Mouse (Mus musculus): Measurements from ENCODE around the gene Cyp27b1.
"Not testable (repeated sequence)": the region's sequence is repeated elsewhere in the genome, so short reads cannot be mapped to it uniquely, and the experiment has no call there.

The Cyp27b1 gene

DNA sequence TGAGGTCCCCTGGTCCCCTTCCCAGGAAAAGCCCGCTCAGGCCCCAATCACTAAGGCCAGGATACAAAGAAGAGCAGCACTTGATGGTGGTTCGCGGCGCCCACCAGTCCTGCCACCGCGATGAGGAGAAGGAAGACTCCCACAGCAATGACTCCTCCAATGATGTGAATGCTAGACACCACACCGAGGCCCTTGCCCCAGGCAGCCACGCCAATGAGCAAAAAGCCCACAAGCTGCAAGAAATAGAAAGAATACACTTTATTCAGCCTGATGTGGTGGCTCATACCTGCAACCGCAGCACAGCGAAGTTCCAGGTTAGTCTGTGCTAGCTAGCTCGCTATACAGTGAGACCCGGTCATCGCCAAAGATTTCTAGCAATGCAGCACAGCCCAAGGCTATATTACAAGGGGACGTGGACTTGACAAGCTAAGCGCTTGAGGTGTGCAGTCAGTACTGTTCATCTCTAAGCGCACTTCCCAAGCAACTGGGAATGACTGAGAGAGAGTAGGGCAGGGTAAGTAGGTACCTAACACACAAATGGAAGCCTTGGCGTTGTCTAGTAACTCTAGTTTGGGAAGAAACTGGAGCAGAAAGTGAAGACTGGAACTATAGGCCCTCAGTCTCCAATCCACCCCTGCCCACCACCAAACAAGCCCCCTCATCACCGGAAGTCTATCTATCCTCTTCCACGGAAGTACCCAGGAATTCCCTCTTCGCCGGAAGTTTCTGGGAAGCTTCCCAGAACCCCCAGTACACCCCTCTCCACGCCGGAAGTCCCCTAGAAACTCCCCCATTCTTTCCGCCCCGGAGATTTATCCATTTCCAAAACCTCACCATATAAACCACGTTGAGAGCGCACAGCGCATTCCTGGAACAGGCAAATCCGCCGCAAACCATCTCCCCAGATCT is 21.5 kb downstream of the Cyp27b1 start:
- DNase-seq (ENCODE audit: low read depth, low spot score): no peak

DNA sequence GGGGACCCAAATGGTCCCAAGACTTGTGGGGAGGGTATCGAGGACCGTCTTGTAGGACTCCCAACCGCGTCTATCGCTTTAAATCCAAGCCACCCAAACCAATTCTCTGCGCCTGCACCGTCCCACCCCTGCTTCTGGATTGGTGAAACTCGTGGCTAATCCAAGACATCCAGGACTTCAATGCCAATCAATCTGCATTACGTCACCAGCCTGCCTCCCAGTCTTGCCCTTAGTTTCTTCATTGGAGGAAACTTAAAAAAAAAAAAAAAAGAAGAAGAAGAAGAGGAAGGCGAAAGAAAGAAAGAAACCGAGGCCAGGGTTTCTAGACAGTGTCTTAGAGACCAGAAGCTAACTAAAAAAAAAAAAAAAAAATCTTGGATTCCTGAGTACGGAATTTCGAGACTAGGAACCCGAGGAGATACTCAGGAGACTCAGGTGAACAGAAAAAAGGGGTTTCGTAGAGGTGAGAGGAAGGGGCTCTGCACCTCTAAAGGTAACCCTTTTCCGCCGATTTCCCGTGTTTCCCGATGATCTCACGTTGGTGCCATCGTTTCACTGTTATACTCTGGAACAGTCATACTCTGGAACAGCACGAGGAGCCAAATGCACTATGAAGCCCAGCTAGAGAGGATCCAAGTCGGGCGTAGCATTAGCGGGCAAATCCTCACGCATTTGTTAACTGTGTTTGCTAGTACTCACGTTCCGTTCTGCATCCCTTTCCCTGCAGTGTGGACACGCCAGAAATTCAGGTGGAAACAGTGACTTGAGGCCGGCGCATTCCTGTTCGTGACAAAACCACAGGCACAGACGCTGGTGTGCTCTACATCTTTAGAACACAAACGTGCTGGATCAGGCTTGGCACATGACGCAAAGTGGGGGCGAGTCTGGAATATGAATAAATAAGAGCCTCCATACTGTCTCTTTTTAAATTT is 22.4 kb downstream of the Cyp27b1 start, which contains the start of gene Tspan31:
TSS of gene Tspan31 (minus strand) at position 75 of the 932 bp plus-strand sequence.
- DNase-seq (ENCODE audit: low read depth, low spot score): peak; percentile 100

DNA sequence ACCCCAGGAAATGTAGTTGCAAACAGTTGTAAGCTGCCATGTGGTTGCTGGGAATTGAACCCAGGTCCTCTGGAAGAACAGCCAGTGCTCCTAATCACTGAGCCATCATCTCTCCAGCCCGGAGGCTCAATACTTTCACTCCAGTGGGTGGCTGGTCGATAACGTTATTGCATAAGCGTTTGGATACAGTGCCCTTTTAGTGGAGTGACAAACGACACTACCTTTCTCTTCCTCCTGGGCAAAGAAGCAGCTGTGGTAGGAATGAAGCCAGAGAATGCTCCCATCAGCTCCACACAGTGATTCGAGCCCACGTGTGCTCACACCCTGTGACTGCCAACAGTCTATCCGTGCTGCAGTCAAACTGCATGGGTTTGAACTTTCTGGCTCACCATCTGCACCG is 23.2 kb downstream of the Cyp27b1 start:
- DNase-seq (ENCODE audit: low read depth, low spot score): no peak

DNA sequence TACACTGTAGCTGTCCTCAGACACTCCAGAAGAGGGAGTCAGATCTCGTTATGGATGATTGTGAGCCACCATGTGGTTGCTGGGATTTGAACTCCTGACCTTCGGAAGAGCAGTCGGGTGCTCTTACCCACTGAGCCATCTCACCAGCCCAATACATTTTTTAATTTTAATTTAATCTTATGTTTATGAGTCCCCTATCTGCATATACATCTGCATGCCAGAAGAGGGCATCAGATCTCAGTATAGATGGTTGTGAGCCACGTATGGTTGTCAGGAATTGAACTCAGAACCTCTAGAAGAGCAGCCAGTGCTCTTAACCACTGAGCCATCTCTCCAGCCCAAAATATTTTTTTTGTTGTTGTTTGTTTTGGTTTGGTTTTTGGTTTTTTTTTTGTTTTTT is 24.2 kb downstream of the Cyp27b1 start:
- DNase-seq (ENCODE audit: low read depth, low spot score): not testable (repeated sequence)

DNA sequence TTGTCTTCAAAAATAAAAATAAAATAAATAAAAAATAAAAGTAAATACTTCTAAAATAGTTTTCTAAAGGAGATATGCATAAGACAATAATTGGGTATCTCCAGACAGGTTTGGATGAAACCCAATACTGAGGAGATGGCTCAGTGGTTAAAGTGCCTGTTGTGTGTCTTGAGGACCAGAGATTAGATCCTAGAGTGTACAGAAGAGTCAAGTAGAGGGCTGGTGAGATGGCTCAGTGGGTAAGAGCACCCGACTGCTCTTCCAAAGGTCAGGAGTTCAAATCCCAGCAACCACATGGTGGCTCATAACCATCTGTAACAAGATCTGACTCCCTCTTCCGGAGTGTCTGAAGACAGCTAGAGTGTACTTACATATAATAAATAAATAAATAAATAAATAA is 24.9 kb downstream of the Cyp27b1 start:
- DNase-seq (ENCODE audit: low read depth, low spot score): not testable (repeated sequence)

- DNase-seq (ENCODE audit: low read depth, low spot score): no peak
These were observed 25.9 kb downstream of the Cyp27b1 start for GRCm38 (mm10) chr10:127073981-127074380.

DNA sequence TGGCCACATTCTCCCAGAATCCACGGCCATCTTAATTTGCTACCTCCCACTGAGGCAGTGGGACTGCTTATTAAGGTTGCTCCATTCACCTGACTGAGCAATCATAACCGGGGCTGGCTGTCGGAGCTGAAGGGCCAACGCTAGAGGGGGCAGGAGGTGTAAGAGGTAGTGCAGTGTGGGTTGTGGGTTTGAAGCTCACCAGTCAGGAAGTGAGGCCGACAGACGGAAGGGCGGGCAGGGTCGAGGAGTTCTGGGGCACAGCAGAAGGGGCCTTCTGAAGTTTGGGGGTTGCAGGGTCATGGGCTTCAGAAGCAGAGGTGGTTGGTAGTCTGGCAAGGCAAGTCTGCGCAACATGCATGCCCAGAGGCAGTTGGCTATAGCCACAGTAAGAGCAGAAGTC is 27.0 kb downstream of the Cyp27b1 start, which contains the start of gene Agap2:
TSS of gene Agap2 (plus strand) at position 205 of the 400 bp plus-strand sequence.
- no peak for DNase-seq (ENCODE audit: low read depth, low spot score)

DNA sequence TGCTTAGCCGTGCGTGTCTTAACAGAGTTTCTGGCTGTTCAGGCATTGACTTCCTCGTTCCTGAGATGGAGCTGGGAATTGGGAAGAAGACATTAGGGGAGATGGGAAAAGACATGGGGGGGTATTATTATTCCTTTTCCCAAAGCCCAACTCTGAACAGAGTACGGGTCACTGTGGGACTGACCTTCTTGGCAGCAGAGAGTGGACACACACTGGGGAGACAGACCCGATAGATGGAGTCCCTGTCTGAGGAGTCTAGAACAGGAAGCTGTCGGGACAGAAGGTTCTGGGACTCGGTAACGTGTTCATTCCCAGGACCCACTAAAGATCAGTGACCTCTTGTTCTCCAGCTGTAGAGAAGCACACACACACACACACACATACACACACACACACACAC is 27.6 kb downstream of the Cyp27b1 start:
- no peak for DNase-seq (ENCODE audit: low read depth, low spot score)

DNA sequence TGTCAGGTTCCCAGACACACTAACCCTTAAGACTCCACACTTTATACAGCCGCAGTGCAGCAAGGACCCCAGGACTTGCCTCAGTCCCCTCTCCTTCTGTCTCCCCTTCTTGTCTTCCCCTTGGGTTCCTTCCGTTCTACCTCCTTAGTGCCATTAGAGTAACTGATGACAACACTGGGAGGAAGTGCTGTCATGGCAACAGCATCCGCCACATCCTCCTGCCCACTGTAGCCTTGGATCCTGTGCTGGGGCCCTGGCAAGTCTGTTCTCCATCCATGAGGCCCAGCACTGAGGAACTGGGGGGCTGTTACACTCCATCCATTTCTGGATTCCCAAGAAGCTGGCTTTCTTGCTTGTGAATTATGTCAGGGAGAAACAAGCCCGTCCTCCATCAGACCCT is 28.0 kb downstream of the Cyp27b1 start:
- DNase-seq (ENCODE audit: low read depth, low spot score): peak; percentile 82

GRCm38 (mm10) chr10:127077515-127077914 is 29.5 kb downstream of the Cyp27b1 start:
- DNase-seq (ENCODE audit: low read depth, low spot score): peak; percentile 79

DNA sequence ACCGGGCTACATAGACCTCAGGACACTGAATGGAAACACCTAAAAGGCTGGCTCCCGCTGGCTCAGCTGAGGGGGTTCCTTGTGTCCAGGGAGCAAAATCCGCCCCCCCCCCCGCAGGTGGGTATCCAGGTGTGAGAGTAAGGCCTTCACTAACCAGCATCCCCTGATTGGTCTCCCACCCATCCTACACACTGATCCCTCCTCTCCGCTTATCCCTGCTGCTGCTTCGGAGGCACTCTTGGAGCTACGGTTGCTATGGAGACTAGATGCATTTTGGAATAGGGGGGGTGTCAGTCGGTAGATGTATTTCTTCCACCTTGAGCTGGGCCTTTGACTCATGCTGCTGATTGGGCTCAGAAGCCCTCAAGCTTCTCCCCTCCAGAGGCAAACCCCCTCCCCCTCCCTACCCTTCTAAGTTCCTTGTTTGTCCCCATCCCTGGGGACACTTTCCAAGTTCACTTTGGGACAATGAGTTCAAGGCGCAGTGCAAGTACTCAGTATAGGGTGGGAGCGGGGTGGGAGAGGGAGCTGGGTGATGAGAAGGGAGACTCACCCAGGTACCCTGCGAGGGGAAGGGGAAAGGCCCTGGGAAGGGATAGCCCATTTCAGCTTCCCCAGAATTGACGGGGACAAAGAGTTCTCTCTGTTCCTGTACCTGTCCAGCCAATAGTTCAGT is 30.1 kb downstream of the Cyp27b1 start:
- DNase-seq (ENCODE audit: low read depth, low spot score): peak; percentile 95

DNA sequence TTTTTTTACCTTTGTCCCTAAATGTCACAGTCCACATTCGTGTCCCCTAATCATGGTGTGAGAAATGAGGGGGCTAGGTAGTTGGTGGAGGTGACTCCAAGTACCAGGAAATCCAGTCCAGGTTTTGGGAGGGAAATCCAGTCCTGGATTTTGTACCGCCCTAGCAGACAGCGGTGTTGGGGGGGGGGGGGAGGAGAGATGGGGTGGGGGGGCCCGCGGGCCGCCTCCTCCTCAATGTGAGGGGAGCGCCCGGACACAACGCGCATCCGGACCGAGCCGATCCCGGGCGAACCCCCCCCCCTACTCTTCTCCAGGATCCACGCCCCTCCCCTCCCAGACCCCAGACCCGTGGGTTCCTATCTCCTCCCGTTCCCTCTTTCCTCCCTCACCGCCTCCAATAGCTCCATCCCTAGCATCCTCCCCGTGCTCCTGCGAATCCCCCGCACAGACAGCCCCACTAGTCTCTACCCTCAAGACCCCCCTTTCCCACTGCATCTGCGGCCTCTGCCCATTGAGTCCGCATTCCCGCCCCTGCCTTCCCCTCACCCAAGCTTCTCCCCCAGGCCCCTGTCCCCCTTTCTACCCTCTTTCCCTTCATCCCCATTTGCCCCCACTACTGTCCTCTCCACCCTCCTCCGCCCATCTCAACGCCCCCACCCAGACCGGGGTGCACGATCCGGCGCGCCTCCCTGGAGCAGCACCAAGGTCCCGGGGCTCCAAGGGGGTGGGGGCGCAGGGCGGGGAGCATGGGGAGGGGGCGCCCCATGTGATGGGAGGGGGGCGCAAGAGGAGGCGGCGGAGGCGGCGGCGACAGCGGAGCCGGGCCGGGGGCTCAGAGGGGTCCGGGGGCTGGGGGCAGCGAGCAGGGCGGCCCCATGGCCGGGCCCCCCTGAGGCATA is 30.9 kb downstream of the Cyp27b1 start:
- DNase-seq (ENCODE audit: low read depth, low spot score): peak; percentile 95

GRCm38 (mm10) chr10:127079665-127080391 is 31.8 kb downstream of the Cyp27b1 start:
- DNase-seq (ENCODE audit: low read depth, low spot score): peak; percentile 62

- peak; percentile 89 for DNase-seq (ENCODE audit: low read depth, low spot score)
These were observed 33.1 kb downstream of the Cyp27b1 start for GRCm38 (mm10) chr10:127080901-127081780.

GRCm38 (mm10) chr10:127081996-127082620 is 34.1 kb downstream of the Cyp27b1 start:
- DNase-seq (ENCODE audit: low read depth, low spot score): peak; percentile 78

- DNase-seq (ENCODE audit: low read depth, low spot score): no peak
These were observed 35.4 kb downstream of the Cyp27b1 start for GRCm38 (mm10) chr10:127083292-127083914.

- no peak for DNase-seq (ENCODE audit: low read depth, low spot score)
These were observed 35.9 kb downstream of the Cyp27b1 start for GRCm38 (mm10) chr10:127083915-127084306.

DNA sequence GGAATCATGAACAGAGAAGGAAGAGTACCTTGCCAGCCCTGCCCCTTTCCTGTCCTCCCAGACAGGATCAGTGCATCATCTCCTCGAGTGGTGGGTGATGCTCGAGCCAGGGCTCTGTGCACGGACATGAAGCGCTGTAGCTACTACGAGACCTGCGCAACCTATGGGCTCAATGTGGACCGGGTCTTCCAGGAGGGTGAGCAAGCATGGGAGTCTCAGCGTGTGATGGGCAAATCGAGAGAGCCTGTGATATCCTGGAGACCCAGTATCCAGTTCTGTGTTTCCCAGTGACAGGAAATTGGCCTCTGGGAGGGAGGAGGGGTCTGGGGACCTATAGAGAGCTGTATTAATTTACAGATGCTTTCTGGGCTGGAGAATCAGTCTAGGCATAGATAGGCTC is 37.0 kb downstream of the Cyp27b1 start:
- DNase-seq (ENCODE audit: low read depth, low spot score): no peak

Measured in brain, adult 2 months (tissue).